8 mouse cellular contexts compared by ENCODE assay signal in genomic region chr14:75330621-75331020, GRCm38 (mm10). TPM values are rescaled to one million over a fixed set of nuclear protein-coding genes. Genes with fewer than 3 reads are reported as not detected.
A peak's percentile ranks its signal among the peaks of the same experiment; 100 is the strongest.
DNase-seq lines count a peak whose midpoint lies in the region; ATAC-seq and TF ChIP-seq lines count a peak whose summit lies in the region.

No protein-coding gene starts in this region.

- no peaks in the 10 kb centered on the region for H3K27me3 ChIP-seq in hindbrain, embryonic 10.5 days (ENCODE audit: insufficient read depth, poor library complexity, severe bottlenecking)
- H3K27me3 ChIP-seq in hindbrain, embryonic 12.5 days: no peaks in the 10 kb centered on the region
- H3K27me3 ChIP-seq in embryonic facial prominence, embryonic 11.5 days (ENCODE audit: control insufficient read depth, insufficient read depth, low read length): no peaks in the 10 kb centered on the region
- no peaks in the 10 kb centered on the region for H3K27me3 ChIP-seq in stomach, postnatal 0 days (ENCODE audit: control insufficient read depth, insufficient read depth, low read length)

- TF ChIP-seq EP300 in stomach, postnatal 0 days (optimal IDR thresholded peaks at IDR 0.05): no peak

- peak; percentile 67 for TF ChIP-seq CTCF in stomach, postnatal 0 days (IDR thresholded peaks at IDR 0.05; ENCODE audit: low read depth)

- no peaks in the 10 kb centered on the region for H3K4me1 ChIP-seq in hindbrain, embryonic 10.5 days (replicated peaks)
- H3K4me1 ChIP-seq in hindbrain, embryonic 12.5 days: no peaks in the 10 kb centered on the region
- H3K4me1 ChIP-seq in embryonic facial prominence, embryonic 11.5 days (ENCODE audit: control insufficient read depth, insufficient read depth, low read length): no peaks in the 10 kb centered on the region
- H3K4me1 ChIP-seq in stomach, postnatal 0 days (replicated peaks; ENCODE audit: control insufficient read depth, insufficient read depth): no peaks in the 10 kb centered on the region

- H3K27ac ChIP-seq in hindbrain, embryonic 10.5 days: no peak overlapping the region
- H3K27ac ChIP-seq in hindbrain, embryonic 12.5 days: no peak overlapping the region
- H3K27ac ChIP-seq in embryonic facial prominence, embryonic 11.5 days (replicated peaks; ENCODE audit: low read depth, low read length): no peak overlapping the region
- H3K27ac ChIP-seq in stomach, postnatal 0 days (replicated peaks): no peak overlapping the region

- peak; percentile 11 for DNase-seq in hindbrain, embryonic 10.5 days (ENCODE audit: low spot score)
- peak; percentile 53 for DNase-seq in right cerebral cortex, postnatal 4 days
- no peak for DNase-seq in right cerebral cortex, postnatal 36 days (ENCODE audit: low spot score in 2 of 2)
- DNase-seq in embryonic facial prominence, embryonic 11.5 days (ENCODE audit: low spot score): peak; percentile 30
- DNase-seq in stomach, postnatal 0 days (ENCODE audit: low spot score): peak; percentile 50
- no peak for DNase-seq in adrenal gland, adult 18-20 months (ENCODE audit: low spot score in 2 of 2)

- ATAC-seq in hindbrain, embryonic 12.5 days (ENCODE audit: low FRiP score): no peak
- no peak for ATAC-seq in embryonic facial prominence, embryonic 11.5 days (replicated peaks; ENCODE audit: insufficient number of reproducible peaks, low FRiP score, low TSS enrichment, low read depth)
- no peak for ATAC-seq in stomach, postnatal 0 days (ENCODE audit: low FRiP score, low TSS enrichment)
- no peak; the same call in 1 of the 2 replicates for ATAC-seq in frontal cortex, adult (ENCODE audit: low TSS enrichment)

- H3K4me3 ChIP-seq in hindbrain, embryonic 10.5 days: no peak overlapping the region
- H3K4me3 ChIP-seq in hindbrain, embryonic 12.5 days: no peak overlapping the region
- no peak overlapping the region for H3K4me3 ChIP-seq in embryonic facial prominence, embryonic 11.5 days (ENCODE audit: low read depth, low read length)
- H3K4me3 ChIP-seq in stomach, postnatal 0 days (ENCODE audit: low read depth, low read length): no peak overlapping the region

- 77% methylated on average over 6 of the region's 6 CpGs for WGBS in hindbrain, embryonic 10.5 days
- 84% methylated on average over 6 of the region's 6 CpGs for WGBS in hindbrain, embryonic 12.5 days
- WGBS in embryonic facial prominence, embryonic 11.5 days: 87% methylated on average over 6 of the region's 6 CpGs
- 96% methylated on average over 6 of the region's 6 CpGs for whole genome bisulfite sequencing in stomach, postnatal 0 days

- H3K36me3 ChIP-seq in hindbrain, embryonic 10.5 days: peaks cover 66% of the 10 kb centered on the region
- H3K36me3 ChIP-seq in hindbrain, embryonic 12.5 days: peaks cover 47% of the 10 kb centered on the region
- H3K36me3 ChIP-seq in embryonic facial prominence, embryonic 11.5 days (replicated peaks; ENCODE audit: control insufficient read depth, insufficient read depth, low read depth, low read length): peaks cover 4% of the 10 kb centered on the region
- peaks cover 11% of the 10 kb centered on the region for H3K36me3 ChIP-seq in stomach, postnatal 0 days (ENCODE audit: control insufficient read depth, insufficient read depth, low read length)

- no peak overlapping the region for H3K9ac ChIP-seq in hindbrain, embryonic 12.5 days
- no peak overlapping the region for H3K9ac ChIP-seq in embryonic facial prominence, embryonic 11.5 days (replicated peaks; ENCODE audit: low read length)
- H3K9ac ChIP-seq in stomach, postnatal 0 days (ENCODE audit: low read length): no peak overlapping the region

- no peak overlapping the region for H3K4me2 ChIP-seq in hindbrain, embryonic 12.5 days (replicated peaks)
- no peak overlapping the region for H3K4me2 ChIP-seq in embryonic facial prominence, embryonic 11.5 days (ENCODE audit: low read depth, low read length)
- H3K4me2 ChIP-seq in stomach, postnatal 0 days (replicated peaks; ENCODE audit: low read depth): no peak overlapping the region

- no peaks in the 10 kb centered on the region for H3K9me3 ChIP-seq in hindbrain, embryonic 10.5 days
- H3K9me3 ChIP-seq in hindbrain, embryonic 12.5 days (replicated peaks): no peaks in the 10 kb centered on the region
- H3K9me3 ChIP-seq in embryonic facial prominence, embryonic 11.5 days (replicated peaks; ENCODE audit: control insufficient read depth, low read length): no peaks in the 10 kb centered on the region
- no peaks in the 10 kb centered on the region for H3K9me3 ChIP-seq in stomach, postnatal 0 days (ENCODE audit: control insufficient read depth, low read length)

RNA-seq across cellular contexts. Expression of gene Zc3h13, which starts 46.4 kb away (rescaled TPM):
- 32.2 and 36.0 TPM in 2 replicates for polyA plus RNA-seq in hindbrain, embryonic 10.5 days (2016; fragmentation: Nextera tagmentation; extraction: Ambion mirVana)
- polyA plus RNA-seq in hindbrain, embryonic 12.5 days (2016; fragmentation: Nextera tagmentation; extraction: Ambion mirVana): 38.9 and 43.9 TPM in 2 replicates
- polyA plus RNA-seq in embryonic facial prominence, embryonic 11.5 days (2014; fragmentation: Nextera tagmentation; extraction: Ambion mirVana): 31.1 and 38.6 TPM in 2 replicates
- polyA plus RNA-seq in stomach, postnatal 0 days (2015; fragmentation: Nextera tagmentation; extraction: Ambion mirVana): 13.9 and 15.9 TPM in 2 replicates
- 10 to 100 TPM; 27.0 to 30.0 TPM for total RNA-seq in adrenal gland, adult 18-20 months (2021)

Comparison
In these comparisons a context has a peak if more than half of its experiments do, and no peak if none do; other contexts are left out.
1. DNase-seq: peak in hindbrain, embryonic 10.5 days (single experiment), right cerebral cortex, postnatal 4 days (single experiment), embryonic facial prominence, embryonic 11.5 days (single experiment) and stomach, postnatal 0 days (single experiment); none in right cerebral cortex, postnatal 36 days (0 of 2) and adrenal gland, adult 18-20 months (0 of 2).